Mouse (Mus musculus): Measurements from ENCODE around the gene Tmem260.

The Tmem260 gene

GRCm38 (mm10) chr14:48553216-48553615 lies 107.3 kb downstream of the Tmem260 start:
- no peak for DNase-seq (ENCODE audit: low spot score)

GRCm38 (mm10) chr14:48553754-48554153 lies 107.8 kb downstream of the Tmem260 start:
- no peak for DNase-seq (ENCODE audit: low spot score)

- DNase-seq (ENCODE audit: low spot score) = no peak
These were observed 113.1 kb downstream of the Tmem260 start for GRCm38 (mm10) chr14:48558975-48559374.

- DNase-seq (ENCODE audit: low spot score) = no peak
These were observed 113.8 kb downstream of the Tmem260 start for GRCm38 (mm10) chr14:48559736-48560135.

GRCm38 (mm10) chr14:48566596-48566995 lies 120.7 kb downstream of the Tmem260 start:
- DNase-seq (ENCODE audit: low spot score) = no peak
